Mouse (Mus musculus) midbrain, embryonic 15.5 days (tissue): ENCODE data around the gene Olfr722. TPM values are rescaled to one million over a fixed set of nuclear protein-coding genes. Genes with fewer than 3 reads are reported as not detected.
"Not testable (repeated sequence)": the region's sequence is repeated elsewhere in the genome, so short reads cannot be mapped to it uniquely, and the experiment has no call there.

Experiments
- ATAC-seq: fragments of 200-750 bp; cut with Nextera tagmentation; replicated peaks from 2 replicates; pipeline ENCODE4 v1.8.0; 2017; ENCODE audit warnings: moderate TSS enrichment
- H3K27ac ChIP-seq: fragments of 300-500 bp; sonication (generic); 2 replicates; pipeline ENCODE4 v1.5.1; 2015; ENCODE audit warnings: mild to moderate bottlenecking, inconsistent platforms
- H3K27me3 ChIP-seq: fragments of 300-500 bp; sonication (generic); replicated peaks from 2 replicates; pipeline ENCODE4 v1.6.1; 2015; ENCODE audit warnings: inconsistent platforms
- H3K36me3 ChIP-seq: fragments of 300-500 bp; sonication (generic); replicated peaks from 2 replicates; pipeline ENCODE4 v1.6.1; 2015; ENCODE audit warnings: inconsistent platforms
- H3K4me1 ChIP-seq: fragments of 300-500 bp; sonication (generic); 2 replicates; pipeline ENCODE4 v1.6.1; 2015; ENCODE audit warnings: inconsistent platforms
- H3K4me2 ChIP-seq: fragments of 300-500 bp; sonication (generic); 2 replicates; pipeline ENCODE4 v1.6.1; 2015; ENCODE audit warnings: inconsistent platforms, mild to moderate bottlenecking, moderate library complexity
- H3K4me3 ChIP-seq: fragments of 300-500 bp; sonication (generic); 2 replicates; pipeline ENCODE4 v1.5.1; 2015; ENCODE audit warnings: mild to moderate bottlenecking, inconsistent platforms
- H3K9ac ChIP-seq: fragments of 300-500 bp; sonication (generic); 2 replicates; pipeline ENCODE4 v1.6.1; 2015; ENCODE audit warnings: mild to moderate bottlenecking, inconsistent platforms
- H3K9me3 ChIP-seq: fragments of 300-500 bp; sonication (generic); 2 replicates; pipeline ENCODE4 v1.6.1; 2016; ENCODE audit warnings: inconsistent platforms
- polyA plus RNA-seq: library from polyadenylated mRNA; unstranded; fragments of >200 nt; fragmentation: Nextera tagmentation; extraction: Ambion mirVana; gene quantifications from 2 replicates; pipeline ENCODE4 v1.2.1, GENCODE M21; 2015

Gene Olfr722
- not detected in 2 replicates for polyA plus RNA-seq

GRCm38 (mm10) chr14:49901899-49902298 is at the start of gene Olfr722:
Gene Olfr722, minus strand, starts transcription at chr14:49901999.
- Histone ChIP-seq H3K27me3 (no peaks in the 10 kb centered on the region), H3K4me1 (no peaks in the 10 kb centered on the region), H3K27ac (no peak within 1 kb of the TSS), H3K9ac (no peak within 1 kb of the TSS), H3K9me3 (no peaks in the 10 kb centered on the region), H3K4me2 (no peak within 1 kb of the TSS), H3K4me3 (no peak within 1 kb of the TSS), H3K36me3 (no peaks in the 10 kb centered on the region)
- no peak for ATAC-seq

GRCm38 (mm10) chr14:49931687-49932086 is 29.9 kb upstream of the Olfr722 start, which contains the start of gene Olfr723:
Gene Olfr723, minus strand, starts transcription at chr14:49931787.
- not testable (repeated sequence) for H3K9ac ChIP-seq, H3K4me3 ChIP-seq, H3K9me3 ChIP-seq, H3K27ac ChIP-seq, H3K27me3 ChIP-seq, ATAC-seq, H3K4me2 ChIP-seq, H3K4me1 ChIP-seq, H3K36me3 ChIP-seq

- no peaks in the 10 kb centered on the region for H3K27me3 ChIP-seq
- ATAC-seq = no peak
Observed at GRCm38 (mm10) chr14:49860387-49860786, 41.4 kb downstream of the Olfr722 start.

More at GRCm38 (mm10) chr14:49860387-49860786, 41.4 kb downstream of the Olfr722 start:
- H3K4me3 ChIP-seq = no peak overlapping the region
- H3K4me1 ChIP-seq = no peaks in the 10 kb centered on the region
- no peaks in the 10 kb centered on the region for H3K36me3 ChIP-seq
- H3K27ac ChIP-seq = no peak overlapping the region
- no peak overlapping the region for H3K9ac ChIP-seq
- H3K4me2 ChIP-seq = no peak overlapping the region
- H3K9me3 ChIP-seq = no peaks in the 10 kb centered on the region

Other genes with a start within 250 kb of the Olfr722 start
- 21.6 and 25.8 TPM in 2 replicates for gene Armh4, start 118.6 kb downstream of the Olfr722 start, polyA plus RNA-seq
- not detected in 2 replicates for gene Olfr723, start 29.8 kb upstream of the Olfr722 start, polyA plus RNA-seq
- not detected in 2 replicates for gene Olfr724, start 61.3 kb upstream of the Olfr722 start, polyA plus RNA-seq
- not detected in 2 replicates for gene Olfr725, start 138.4 kb upstream of the Olfr722 start, polyA plus RNA-seq
- not detected in 2 replicates for gene Olfr726, start 189.0 kb upstream of the Olfr722 start, polyA plus RNA-seq
- not detected in 2 replicates for gene Olfr727, start 221.2 kb upstream of the Olfr722 start, polyA plus RNA-seq
- gene Olfr728, start 240.7 kb upstream of the Olfr722 start, polyA plus RNA-seq = not detected in 2 replicates